Mouse (Mus musculus) lung, embryonic 14.5 days (tissue): Measurements from ENCODE around the gene Alppl2. TPM values are rescaled to one million over a fixed set of nuclear protein-coding genes. Genes with fewer than 3 reads are reported as not detected.

Experiments used
- ATAC-seq: fragments of 200-750 bp; cut with Nextera tagmentation; 2 replicates; pipeline ENCODE4 v1.8.0; 2017; ENCODE audit warnings: mild to moderate bottlenecking, moderate TSS enrichment, moderate library complexity; ENCODE audit not compliant: insufficient read depth
- DNase-seq: peaks from one replicate; pipeline ENCODE4 v3.0.0-alpha.2; 2015
- H3K27ac ChIP-seq: fragments of 300-500 bp; sonication (generic); 2 replicates; pipeline ENCODE4 v1.5.1; 2014; ENCODE audit warnings: low read depth, mild to moderate bottlenecking, moderate library complexity
- H3K27me3 ChIP-seq: fragments of 300-500 bp; sonication (generic); 2 replicates; pipeline ENCODE4 v1.6.1; 2014; ENCODE audit warnings: low read length, control low read depth; ENCODE audit not compliant: insufficient read depth
- H3K36me3 ChIP-seq: fragments of 300-500 bp; sonication (generic); 2 replicates; pipeline ENCODE4 v1.6.1; 2014; ENCODE audit warnings: control low read depth; ENCODE audit not compliant: insufficient read depth
- H3K4me1 ChIP-seq: fragments of 300-500 bp; sonication (generic); 2 replicates; pipeline ENCODE4 v1.6.1; 2014; ENCODE audit warnings: antibody characterized with exemption, control low read depth; ENCODE audit not compliant: insufficient read depth
- H3K4me2 ChIP-seq: fragments of 300-500 bp; sonication (generic); 2 replicates; pipeline ENCODE4 v1.6.1; 2014; ENCODE audit warnings: mild to moderate bottlenecking
- H3K4me3 ChIP-seq: fragments of 300-500 bp; sonication (generic); 2 replicates; pipeline ENCODE4 v1.5.1; 2014; ENCODE audit warnings: low read depth, low read length
- H3K9ac ChIP-seq: fragments of 300-500 bp; sonication (generic); 2 replicates; pipeline ENCODE4 v1.6.1; 2014
- H3K9me3 ChIP-seq: fragments of 300-500 bp; sonication (generic); 2 replicates; pipeline ENCODE4 v1.6.1; 2016; ENCODE audit warnings: low read depth, low read length, control low read depth
- CTCF ChIP-seq: IDR thresholded peaks from 2 replicates; pipeline ENCODE4 v1.5.1; 2016; ENCODE audit warnings: antibody characterized with exemption, low read depth
- WGBS: fragments of 180-500 bp; shearing (Covaris S2); extraction: QIAGEN DNeasy Blood & Tissue Kit; methylation state at CpG from one replicate; pipeline ENCODE4 v1.1.7; 2014; 5-methylcytosine and 5-hydroxymethylcytosine counted together
- polyA plus RNA-seq: library from polyadenylated mRNA; unstranded; fragments of >200 nt; fragmentation: Nextera tagmentation; extraction: Ambion mirVana; gene quantifications from 2 replicates; pipeline ENCODE4 v1.2.1, GENCODE M21; 2014

The Alppl2 gene
- polyA plus RNA-seq, 1 experiment from 2014 or later = not detected

DNA sequence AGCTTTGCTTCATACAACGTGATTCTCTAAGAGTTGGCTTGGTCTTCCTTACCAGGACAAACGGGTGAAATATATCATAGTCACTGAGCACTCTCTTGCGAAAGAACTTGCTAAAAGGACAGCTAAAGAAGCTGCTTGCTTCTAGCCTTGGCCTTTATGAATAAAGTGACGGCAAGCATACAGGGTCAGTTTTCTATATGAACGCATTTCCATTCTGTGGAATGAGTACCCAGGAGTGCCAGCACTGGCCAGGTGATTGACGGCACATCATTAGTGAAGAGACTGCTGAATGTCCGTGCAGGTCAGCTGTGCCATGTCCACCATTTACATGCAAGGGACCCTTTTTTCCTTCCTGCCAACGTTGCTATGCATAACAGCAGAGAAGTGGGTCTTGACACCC lies 16.8 kb upstream of the Alppl2 start:
- TF ChIP-seq CTCF = no peak
- Histone ChIP-seq H3K4me1 (no peaks in the 10 kb centered on the region), H3K36me3 (no peaks in the 10 kb centered on the region), H3K27ac (no peak overlapping the region), H3K9ac (no peak overlapping the region), H3K4me2 (no peak overlapping the region), H3K27me3 (no peaks in the 10 kb centered on the region), H3K4me3 (no peak overlapping the region), H3K9me3 (no peaks in the 10 kb centered on the region)
- DNase-seq (no peak), ATAC-seq (no peak)
- 64% methylated on average over 8 of the region's 8 CpGs for WGBS

DNA sequence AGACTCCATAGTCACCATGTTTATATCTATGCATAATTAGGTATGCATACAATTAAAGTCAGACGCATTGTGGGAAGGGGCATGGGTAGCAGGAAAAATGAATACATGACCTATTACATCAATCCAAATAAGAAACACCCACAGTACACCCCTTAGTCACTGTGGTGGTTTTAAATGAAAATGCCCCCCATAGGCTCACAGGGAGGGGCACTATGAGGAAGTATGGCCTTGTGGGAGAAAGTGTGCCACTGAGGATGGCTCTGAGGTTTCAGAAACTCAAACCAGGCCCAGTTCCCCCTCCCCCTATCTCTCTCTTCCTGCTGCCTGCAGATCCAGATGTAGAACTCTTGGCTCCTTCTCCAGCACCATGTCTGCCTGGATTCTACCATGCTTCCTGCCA lies 14.2 kb upstream of the Alppl2 start:
- ATAC-seq = no peak
- H3K4me2 ChIP-seq = no peak overlapping the region
- H3K4me1 ChIP-seq = no peaks in the 10 kb centered on the region
- no peak for TF ChIP-seq CTCF
- H3K27me3 ChIP-seq = no peaks in the 10 kb centered on the region
- no peak overlapping the region for H3K27ac ChIP-seq
- H3K4me3 ChIP-seq = no peak overlapping the region
- H3K9me3 ChIP-seq = no peaks in the 10 kb centered on the region
- no peak overlapping the region for H3K9ac ChIP-seq
- no peak for DNase-seq
- 80% methylated on average over 1 of the region's 1 CpGs for WGBS
- H3K36me3 ChIP-seq = no peaks in the 10 kb centered on the region

DNA sequence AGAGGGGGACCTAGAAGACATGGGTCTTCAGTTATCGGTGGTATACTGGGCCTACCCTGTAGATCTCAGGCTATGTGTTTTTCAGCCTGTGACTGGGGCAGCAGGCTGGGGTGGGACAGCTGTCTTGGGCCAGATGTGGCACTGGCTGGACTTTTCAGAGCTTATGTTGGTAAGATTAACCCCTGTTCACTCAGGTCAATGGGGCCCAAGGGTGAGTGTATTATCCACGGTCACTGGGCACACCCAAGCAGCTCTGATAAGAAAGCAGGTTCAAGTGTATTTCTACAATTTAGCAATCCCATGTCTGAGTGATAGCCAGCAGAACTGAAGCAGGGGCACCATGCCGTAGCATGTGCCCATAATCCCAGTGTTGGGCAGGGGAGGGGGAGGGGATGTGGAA lies 12.4 kb upstream of the Alppl2 start:
- WGBS = 81% methylated on average over 3 of the region's 3 CpGs

DNA sequence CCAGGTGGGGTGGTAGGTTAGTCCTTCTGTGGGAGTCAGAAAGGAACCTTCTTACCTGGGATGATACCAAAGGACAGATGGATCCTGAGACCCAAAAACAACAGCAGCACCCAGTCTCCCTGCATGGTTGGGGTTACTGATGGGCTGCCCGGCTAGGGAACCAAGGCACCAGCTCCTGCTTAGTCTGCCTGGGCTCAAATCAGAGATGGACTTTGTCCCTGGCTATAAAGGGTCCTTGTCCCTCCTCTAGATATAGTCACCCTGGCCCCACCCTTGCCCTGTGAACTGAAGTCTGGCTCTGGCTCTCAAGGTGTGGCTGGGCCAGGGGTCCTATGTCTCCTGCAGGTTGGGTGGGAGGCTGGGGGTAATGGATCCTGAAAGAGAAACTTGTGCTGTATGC lies 11.7 kb upstream of the Alppl2 start, which contains the start of gene Alpi:
TSS of gene Alpi (minus strand) at position 196 of the 400 bp plus-strand sequence.
- Histone ChIP-seq H3K36me3 (no peaks in the 10 kb centered on the region), H3K4me3 (no peak within 1 kb of the TSS), H3K9ac (no peak within 1 kb of the TSS), H3K27me3 (no peaks in the 10 kb centered on the region), H3K4me1 (no peaks in the 10 kb centered on the region), H3K4me2 (no peak within 1 kb of the TSS), H3K27ac (no peak within 1 kb of the TSS), H3K9me3 (no peaks in the 10 kb centered on the region)
- ATAC-seq (no peak), DNase-seq (no peak)
- TF ChIP-seq CTCF = no peak
- 92% methylated on average over 1 of the region's 1 CpGs for WGBS

More for the DNA sequence above, 12.4 kb upstream of the Alppl2 start:
- ATAC-seq = no peak
- H3K4me2 ChIP-seq = no peak overlapping the region
- H3K4me1 ChIP-seq = no peaks in the 10 kb centered on the region
- H3K27me3 ChIP-seq = no peaks in the 10 kb centered on the region
- TF ChIP-seq CTCF = no peak
- H3K9me3 ChIP-seq = no peaks in the 10 kb centered on the region
- no peak for DNase-seq
- no peak overlapping the region for H3K27ac ChIP-seq
- H3K9ac ChIP-seq = no peak overlapping the region
- H3K4me3 ChIP-seq = no peak overlapping the region
- H3K36me3 ChIP-seq = no peaks in the 10 kb centered on the region

DNA sequence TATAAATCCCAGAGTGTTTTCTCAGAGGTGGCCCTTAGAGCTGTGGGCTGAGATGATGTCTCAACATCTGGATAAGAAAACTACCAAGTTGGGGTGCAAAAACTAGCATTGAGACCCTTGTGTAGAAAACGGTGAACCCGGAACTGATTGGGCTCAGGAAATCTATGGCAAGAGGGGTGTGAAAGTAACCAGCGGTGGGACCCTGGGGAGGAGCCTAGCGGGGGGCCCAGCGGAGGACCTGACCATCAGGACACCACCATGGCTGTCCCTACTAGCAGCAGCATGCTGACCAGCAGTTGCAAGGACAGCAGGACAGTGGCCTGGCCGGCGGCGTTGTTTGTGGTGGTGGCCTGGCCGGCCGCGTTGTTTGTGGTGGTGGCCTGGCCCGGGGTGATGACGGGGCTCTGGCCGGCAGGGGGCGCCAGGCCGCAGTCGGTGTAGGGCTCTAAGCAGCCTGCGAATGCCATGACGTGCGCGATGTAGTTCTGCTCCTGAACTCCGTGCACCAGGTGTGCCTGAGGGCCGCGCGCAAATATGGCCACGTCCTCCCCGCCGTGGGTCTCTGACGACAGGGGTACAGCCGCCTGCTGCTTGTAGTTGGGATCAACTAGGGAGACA lies 8.7 kb upstream of the Alppl2 start:
- H3K9me3 ChIP-seq = no peaks in the 10 kb centered on the region
- no peaks in the 10 kb centered on the region for H3K36me3 ChIP-seq
- no peak overlapping the region for H3K4me2 ChIP-seq
- peak; percentile 79 for TF ChIP-seq CTCF
- peak; percentile 76 for ATAC-seq
- H3K27ac ChIP-seq = no peak overlapping the region
- peak; percentile 74 for DNase-seq
- WGBS = 10% methylated on average over 30 of the region's 30 CpGs
- no peaks in the 10 kb centered on the region for H3K27me3 ChIP-seq
- no peak overlapping the region for H3K9ac ChIP-seq
- H3K4me3 ChIP-seq = no peak overlapping the region
- no peaks in the 10 kb centered on the region for H3K4me1 ChIP-seq

DNA sequence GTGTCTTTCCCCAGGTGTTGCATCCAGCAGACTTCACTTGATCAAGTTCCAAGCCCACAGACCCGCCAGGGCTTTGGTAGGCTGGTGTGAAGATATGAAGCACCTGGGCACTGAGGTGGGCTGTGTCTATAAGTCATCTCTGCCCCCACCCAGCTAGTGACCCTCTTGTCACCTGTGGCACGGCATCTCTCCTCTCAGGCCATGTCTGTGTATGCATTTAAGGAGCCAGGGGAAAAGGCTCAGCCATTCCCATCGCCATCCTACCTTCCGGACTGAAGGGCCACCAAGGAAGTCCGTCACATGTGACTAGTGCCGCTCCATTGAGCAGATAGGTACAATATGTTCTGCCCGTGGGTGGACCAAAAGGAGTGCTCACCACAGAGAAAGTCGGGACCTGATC lies 5.9 kb upstream of the Alppl2 start:
- WGBS = 70% methylated on average over 8 of the region's 8 CpGs
- H3K9me3 ChIP-seq = no peaks in the 10 kb centered on the region
- H3K36me3 ChIP-seq = no peaks in the 10 kb centered on the region
- H3K27ac ChIP-seq = no peak overlapping the region
- no peak for DNase-seq
- ATAC-seq = no peak
- H3K27me3 ChIP-seq = no peaks in the 10 kb centered on the region
- H3K4me1 ChIP-seq = no peaks in the 10 kb centered on the region
- no peak overlapping the region for H3K9ac ChIP-seq
- H3K4me3 ChIP-seq = no peak overlapping the region
- no peak for TF ChIP-seq CTCF
- no peak overlapping the region for H3K4me2 ChIP-seq

DNA sequence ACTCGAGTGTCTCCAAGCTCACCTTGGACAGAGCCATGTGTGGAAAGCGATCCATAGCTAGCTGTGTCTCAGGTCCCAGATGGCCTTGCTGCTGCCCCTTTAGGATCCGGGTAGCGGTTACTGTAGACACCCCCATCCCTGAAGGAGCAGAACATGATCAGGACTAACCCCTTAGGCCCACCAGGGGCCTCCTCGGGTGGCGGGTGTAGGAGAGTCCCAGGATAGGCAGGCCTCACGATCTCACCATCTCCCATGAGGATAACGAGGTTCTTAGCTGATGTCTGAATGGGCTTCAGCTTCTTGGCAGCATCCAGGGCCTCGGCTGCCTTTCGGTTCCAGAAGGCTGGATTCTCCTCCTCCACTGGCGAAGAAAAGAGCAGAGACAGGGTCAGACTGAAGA lies 477 bp downstream of the Alppl2 start:
- H3K9me3 ChIP-seq = no peaks in the 10 kb centered on the region
- ATAC-seq (no peak), DNase-seq (no peak)
- no peak overlapping the region for H3K27ac ChIP-seq
- H3K4me3 ChIP-seq = no peak overlapping the region
- H3K9ac ChIP-seq = no peak overlapping the region
- no peaks in the 10 kb centered on the region for H3K4me1 ChIP-seq
- no peaks in the 10 kb centered on the region for H3K36me3 ChIP-seq
- H3K27me3 ChIP-seq = no peaks in the 10 kb centered on the region
- H3K4me2 ChIP-seq = no peak overlapping the region
- WGBS = 83% methylated on average over 11 of the region's 11 CpGs
- no peak for TF ChIP-seq CTCF
